Mouse (Mus musculus) heart, adult 9 months (tissue): Measurements from ENCODE around the gene Dnah17.
A peak's percentile ranks its signal among the peaks of the same experiment; 100 is the strongest.

Source experiments
- DNase-seq, 2 experiments: peaks; one replicate each; pipeline ENCODE4 v3.0.0; 2022; ENCODE audit warnings: low spot score in 2 of 2

Dnah17 gene

DNA sequence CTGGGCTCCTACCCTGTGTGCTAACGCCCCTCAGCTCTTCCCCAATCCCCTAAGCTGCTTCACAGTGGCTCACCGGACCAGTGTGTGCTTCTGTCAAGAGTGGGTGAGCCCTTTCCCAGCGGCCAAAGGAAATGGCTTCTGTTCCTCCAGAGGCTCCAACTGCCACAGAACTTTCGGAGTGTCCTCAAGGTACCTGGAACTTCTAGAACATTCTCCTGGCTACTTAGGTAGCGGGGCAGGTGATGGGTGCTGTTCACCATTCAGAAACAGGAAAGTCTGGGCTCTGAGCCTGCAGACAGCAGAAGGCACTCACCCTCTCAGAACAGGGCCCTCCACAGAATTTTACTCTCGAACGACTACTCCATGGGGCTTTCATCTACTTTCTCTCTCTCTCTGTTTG, at the start of gene Dnah17:
TSS of gene Dnah17 (minus strand) at position 101 of the 400 bp plus-strand sequence.
- DNase-seq = no peak

DNA sequence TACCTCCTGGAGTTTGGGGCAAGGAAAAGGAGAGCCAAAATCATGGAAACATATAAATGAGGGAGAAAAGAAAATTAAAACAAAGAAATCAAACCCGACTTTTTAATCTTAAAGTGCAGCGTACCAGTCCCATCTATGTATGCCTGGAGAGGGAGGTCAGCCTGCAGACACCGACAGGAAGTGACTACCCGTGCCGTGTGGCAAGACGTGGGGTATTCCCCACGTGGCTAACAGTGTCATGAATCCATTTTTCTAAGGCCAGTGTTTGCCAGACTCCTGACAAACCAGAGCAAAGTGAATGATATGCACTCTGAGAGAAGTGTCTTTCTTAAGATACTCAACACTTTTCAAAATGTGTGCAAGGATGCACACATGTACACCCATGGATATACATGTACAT, 49.8 kb upstream of the Dnah17 start:
- DNase-seq = no peak

DNA sequence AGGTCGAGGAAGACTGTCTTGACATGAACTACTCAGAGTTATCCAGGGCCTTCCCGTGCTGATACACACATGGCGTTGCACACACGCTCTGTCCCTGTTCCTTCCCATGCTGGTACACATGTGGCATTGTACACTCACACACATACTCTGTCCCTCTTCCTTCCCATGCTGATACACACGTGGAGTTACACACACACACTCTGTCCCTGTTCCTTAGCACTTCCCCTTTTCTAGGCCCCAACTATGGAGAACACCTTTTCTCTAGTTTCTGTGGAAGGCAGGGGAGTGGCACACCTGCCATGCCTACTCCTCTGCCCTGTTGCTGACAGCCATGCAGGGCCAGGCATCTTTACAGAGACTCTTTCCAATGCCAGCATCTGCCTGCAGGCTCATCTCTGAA, 47.8 kb upstream of the Dnah17 start:
- no peak for DNase-seq

DNA sequence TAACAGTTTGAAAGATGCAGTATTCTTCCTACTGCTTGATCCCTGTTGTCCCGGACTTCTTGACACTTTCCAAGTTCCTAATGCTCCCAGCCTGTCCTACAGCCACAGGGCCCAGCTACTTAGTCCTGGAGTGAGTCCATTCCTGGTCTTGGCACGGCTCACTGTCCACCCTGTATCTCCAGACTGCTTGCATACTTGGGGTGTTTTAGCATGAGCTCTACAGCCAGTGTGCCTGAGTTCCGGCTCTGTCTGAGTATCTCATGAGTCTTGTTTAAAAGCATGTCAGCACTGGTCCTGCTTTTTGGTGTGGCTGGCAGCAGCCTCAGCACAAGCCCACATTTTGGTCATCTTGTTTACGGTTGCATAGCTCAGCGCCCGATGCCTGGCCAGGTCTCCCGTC, 44.3 kb upstream of the Dnah17 start:
- DNase-seq = peak; percentile 62 to 64

DNA sequence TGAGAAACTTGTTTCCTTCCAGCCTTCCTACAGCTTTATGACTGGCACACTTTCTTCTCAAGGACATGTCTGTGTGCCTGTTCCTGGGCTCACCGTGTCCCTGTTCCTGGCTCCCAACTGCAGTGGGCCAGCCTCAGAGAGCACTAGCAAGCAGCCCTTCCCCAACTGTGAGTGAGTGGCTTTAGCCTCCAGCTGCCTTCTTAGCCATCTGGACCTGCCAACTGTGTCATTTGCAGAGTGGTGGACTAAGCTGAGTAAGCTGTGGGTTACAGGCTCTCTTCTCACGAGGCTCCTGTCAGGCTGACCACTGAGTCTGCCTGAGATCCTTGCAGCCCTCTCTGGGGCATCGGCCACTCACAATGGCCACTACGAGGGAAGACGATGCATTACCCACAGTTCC, 42.3 kb upstream of the Dnah17 start:
- no peak for DNase-seq

DNA sequence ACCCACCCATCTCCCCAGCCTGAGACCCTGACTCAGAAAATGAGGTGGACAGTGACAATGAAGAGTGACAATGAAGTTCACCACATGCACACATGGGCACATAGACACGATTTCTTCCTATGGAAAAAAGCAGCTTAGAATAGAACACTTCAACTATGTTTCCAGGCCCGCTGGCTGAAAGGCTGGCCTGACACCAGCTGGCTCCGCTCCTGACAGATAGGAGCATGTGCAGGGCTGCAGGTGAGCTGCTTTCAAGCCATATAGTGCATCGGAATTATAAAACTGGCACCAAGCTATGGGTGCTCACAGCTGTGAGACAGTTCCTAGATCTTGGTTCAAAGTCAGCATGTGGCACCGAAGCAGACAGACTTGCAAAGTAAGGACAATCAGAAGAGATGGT, 39.9 kb upstream of the Dnah17 start:
- peak in 1 of 2 experiments; percentile 37 for DNase-seq

DNA sequence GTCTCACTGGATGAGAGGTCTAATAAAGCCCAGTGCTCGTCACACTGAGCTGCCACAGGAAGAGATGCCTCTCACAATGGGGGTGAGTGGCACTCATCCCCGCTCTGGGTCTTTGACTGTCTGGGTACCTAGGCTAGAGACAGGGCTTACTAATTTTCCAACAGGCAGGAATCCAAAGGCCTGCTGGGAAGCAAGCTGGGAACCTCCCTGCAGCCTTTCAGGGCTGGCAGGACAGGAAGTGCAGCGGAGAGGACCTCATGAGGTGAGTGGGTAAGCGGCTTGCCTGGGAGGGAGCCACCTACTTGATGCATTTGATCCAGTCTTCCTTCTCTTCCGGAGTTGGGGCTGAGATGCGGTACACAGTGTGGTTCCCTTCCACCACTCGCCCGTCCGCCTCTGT, 38.3 kb upstream of the Dnah17 start:
- DNase-seq = no peak

DNA sequence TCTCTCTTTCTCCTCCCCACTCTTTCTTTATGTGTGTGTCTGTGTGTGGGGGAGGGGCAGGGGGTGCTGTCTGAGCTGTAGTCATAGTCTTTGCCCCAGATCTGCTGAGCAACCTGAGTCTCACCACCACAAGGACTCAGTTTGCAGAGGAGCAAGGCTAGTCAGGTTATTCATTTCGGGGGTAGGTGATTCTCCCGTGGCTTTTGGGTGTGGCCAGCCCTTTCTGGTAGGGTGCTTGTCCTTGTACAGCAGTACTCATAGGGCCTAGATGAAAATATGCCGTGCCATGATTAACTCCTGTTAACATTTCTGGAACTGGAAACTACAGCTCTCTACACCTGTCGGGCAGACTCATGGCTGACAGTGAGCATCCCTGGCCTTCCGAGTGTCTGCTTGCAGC, 36.2 kb upstream of the Dnah17 start:
- DNase-seq = no peak

DNA sequence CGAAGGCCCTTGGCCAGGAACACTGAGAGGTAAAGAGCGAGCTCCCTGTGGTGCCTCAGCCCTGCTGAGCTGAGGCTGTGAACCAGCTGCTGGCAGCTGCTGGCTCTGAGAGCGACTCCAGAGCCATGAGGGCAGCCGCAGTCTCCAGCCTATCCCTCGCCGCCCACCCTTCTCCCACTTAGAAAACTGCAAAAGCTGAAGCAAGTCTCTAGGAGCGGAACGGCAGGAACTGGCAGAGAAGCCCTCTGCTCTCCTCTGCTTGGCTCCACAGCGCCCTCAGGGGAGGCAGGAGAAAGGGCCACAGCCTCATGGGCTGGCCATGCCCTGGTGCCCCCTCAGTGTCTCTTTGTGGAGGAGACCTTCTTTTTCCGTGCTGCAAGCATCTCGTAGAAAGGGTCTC, 35.2 kb upstream of the Dnah17 start:
- DNase-seq = no peak

DNA sequence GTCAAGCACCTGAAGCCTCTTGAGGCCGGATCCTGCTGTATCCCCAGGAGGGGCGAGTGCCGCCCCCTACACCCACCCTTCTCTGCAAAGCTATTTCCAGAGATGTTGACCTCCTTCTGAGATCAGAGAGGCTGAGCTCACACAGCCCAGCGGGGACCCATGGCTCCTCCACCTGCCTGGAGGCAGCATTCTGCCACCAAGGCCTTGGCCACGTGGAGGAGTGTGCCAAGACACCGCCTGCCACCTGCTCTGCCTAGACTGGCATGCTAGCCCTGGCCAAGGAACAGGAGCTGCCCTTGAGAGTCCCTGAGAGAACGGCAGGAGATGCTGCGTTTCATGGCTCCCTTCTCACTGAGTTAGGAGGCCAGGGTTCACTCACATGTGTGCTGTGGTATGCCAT, 34.1 kb upstream of the Dnah17 start:
- no peak for DNase-seq

DNA sequence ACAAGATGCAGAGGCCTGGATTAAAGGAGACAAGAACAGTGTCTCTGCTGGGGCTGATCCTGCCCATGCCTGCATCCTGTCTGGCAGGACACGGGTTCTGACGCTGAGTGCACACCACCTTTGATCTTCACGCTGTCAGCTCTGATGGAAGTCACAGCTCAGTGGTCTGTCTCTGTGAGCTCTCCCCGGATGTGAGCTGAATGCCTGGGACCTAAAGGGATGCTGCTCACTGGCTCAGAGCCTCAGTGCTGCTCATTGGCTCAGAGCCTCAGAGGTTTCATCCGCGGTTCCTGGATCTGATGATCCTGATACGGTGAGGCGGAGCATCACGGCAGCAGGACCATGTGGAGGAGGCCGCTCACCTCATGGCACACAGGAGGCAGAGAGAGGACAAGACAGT, 31.8 kb upstream of the Dnah17 start:
- no peak for DNase-seq

DNA sequence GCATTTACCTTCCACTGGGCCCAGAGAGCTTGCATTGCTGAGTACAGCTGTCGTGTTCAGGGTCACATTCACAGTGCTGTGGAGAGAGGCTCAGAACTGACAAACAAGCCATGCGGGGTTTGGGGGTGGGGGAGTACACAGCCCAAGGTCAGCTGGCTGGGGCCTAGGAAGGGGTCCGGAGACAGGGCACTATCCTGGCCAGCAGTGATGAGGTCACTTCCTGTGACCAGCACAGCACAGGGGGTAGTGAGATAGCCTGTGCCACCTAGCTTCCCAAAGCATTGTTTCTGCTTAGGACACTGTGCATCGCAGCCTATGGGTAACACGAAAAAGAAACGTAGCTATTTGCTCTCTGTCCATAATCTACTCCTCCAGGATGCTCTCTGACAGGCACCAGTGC, 30.8 kb upstream of the Dnah17 start:
- DNase-seq = no peak

DNA sequence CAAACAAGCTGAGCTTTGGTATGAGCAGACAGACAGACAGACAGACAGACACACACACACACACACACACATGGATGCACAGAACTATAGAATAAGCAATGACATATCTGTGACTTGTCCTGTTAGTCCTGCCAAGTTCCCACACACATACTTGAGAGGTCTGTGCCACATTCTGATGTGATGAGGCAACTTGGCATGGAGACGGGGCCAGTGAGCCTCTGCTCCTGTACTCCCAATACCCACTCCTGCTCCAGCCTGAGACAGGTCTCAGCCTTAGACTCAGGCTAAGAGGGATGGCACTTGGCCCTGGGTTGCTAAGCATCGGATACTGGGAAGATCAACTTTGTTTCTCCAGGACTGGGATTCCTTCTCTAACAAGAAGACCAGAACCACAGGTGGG, 30.3 kb upstream of the Dnah17 start:
- no peak for DNase-seq

DNA sequence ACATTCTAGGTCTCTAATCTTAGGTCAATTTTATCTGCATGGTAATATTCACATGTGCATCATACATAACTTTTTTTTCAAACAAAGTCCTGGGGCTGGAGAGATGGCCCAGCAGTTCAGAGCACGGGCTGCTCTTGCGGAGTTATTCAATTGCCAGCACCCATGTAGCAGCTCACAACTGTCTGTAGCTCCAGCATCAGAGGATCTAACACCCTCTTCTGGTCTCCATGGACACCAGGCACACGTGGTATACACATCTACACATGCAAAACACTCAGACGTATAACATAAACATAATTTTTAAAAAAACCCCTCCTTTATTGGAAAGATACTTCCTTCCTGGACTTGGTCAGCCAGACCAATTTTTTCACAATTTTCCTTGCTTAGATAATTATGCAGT, 28.3 kb upstream of the Dnah17 start:
- no peak for DNase-seq

DNA sequence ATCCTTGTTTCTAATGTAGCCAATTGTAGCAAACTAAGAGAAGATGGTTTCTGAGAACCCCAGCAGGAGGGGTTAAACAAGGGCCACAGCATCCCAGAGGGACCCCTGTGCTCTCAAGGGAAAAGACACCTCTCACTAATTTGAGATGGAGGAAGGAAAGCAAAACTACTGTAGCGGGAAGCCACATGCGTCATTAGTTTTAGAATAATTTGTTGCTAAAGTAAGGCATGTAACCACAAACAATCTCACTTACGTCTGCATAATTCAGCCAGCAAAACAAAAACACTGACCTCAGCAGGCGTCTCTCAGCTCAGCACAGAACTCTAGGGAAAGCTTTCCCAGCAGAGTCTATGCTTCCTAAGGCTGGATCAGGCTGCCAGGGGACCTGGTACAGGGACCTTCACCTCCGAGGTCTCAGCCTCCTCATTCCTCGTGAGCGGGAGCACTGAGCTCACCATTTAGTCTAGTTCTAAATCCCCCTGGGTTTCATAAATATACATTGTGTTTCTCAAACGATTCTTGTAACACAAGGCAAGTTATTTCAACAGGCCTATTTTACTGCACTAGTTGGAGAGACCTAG, 26.1 kb upstream of the Dnah17 start:
- no peak for DNase-seq

DNA sequence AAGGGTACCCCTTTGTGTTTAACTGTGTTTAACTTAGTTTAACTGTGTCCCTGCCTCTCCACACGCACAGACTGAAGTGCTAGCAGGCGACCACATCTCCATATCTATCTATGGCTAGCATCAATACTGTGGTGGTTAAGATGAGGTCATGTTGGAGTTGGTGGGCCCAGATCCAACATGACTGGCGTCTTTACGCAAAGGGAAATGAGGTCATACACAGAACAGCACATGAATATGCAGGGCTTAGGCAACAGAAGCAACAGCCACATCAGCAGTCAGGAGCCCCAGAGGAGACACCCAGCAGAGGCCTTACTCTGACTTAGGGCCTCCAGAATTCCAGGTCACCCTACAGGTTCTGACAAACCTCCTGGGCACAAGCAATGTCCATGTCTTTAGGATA, 22.5 kb upstream of the Dnah17 start:
- DNase-seq = no peak

DNA sequence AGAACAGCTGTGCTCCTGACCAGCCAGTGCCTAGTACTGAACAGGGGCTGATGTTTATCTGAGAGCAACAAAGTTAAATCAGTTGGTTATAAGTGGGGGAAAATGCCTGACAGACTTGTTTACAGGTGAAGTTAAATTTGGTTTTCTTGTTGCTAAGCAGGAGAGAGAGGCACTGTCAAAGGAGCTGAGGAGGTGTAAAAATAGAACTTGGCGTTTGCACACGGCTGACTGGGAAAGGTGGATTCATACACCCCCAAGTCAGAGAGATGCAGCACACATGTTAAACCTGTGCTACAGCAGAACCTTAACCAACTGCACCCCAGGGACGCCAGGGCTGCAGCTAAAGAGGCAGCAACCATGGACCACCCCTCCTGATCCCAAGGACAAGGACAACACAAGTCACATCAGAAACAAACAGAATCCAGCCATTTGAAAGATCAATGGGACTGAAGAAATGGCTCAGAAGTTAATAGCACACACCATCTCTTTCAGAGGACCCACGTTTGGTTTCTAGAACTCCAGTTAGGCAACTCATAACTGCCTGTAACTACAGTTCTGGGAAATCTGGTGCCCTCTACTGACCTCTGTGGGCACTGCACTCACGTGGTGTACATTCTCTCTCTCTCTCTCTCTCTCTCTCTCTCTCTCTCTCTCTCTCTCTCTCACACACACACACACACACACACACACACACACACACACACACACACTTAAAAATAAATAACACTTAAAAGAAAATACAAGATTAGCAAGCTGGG, 21.2 kb upstream of the Dnah17 start:
- DNase-seq = no peak

DNA sequence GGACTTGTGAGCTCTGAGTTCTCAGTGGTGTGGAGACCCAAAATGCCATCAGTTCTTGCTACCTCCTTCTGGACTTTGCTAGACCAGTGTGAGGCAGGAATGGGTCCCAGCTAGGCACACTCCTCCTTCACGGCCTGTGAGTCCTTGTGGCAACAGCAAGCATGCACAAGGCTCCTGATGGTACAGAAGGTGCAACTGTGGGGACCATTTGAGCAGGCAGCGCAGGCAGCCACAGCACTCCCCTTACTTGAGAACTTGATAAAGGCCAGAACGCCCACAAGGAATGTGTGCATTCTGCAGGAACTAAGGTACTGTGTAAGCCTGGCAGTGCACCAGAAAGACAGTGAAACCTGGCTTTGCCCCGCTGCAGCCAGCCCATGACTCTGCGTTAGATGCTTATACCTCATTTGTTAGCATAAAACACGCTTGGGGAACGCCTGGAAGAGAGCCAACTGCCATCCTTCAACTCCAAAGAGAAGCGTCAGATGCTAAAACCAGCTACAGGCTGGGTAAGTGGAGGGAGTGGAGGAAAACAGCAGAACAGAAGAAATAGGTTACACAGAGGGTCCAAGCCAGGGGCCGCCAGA, 19.8 kb upstream of the Dnah17 start:
- DNase-seq = no peak

DNA sequence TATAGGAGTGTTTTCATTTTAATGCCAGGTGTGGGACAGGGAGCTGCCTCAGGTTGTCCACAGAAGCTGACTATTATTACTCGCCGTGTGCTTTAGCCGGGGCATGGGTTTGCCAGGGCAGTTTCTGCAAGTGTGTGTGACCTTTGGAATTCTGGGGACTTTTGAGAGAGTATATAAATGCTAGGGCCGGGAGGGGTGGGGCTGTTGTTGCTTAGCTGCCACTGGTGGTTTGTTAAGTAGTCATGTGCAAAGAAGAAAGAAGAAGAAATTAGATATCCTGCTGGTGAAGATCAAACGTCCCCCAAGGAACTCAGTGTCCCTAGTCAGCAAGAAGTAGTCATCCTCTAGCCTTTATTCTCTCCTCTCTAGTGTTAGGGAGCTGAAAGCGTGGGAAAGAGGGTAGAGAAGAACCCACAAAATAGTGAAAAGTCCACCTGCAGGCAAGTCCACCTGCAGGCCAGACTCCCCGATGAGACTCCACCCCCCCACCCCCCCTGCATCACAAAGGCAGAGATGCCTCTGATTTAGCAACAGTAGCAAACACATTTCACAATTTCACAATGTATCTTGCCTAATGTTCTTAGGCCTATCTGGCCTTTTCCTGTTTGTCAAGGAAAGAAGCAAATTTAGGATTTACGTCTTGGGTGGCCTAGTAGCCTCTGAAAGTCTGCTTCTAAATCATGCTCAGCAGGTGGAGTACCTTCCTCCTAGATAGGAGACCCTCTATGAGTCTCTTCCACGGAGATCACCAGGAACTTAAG, 17.6 kb upstream of the Dnah17 start:
- DNase-seq = no peak

DNA sequence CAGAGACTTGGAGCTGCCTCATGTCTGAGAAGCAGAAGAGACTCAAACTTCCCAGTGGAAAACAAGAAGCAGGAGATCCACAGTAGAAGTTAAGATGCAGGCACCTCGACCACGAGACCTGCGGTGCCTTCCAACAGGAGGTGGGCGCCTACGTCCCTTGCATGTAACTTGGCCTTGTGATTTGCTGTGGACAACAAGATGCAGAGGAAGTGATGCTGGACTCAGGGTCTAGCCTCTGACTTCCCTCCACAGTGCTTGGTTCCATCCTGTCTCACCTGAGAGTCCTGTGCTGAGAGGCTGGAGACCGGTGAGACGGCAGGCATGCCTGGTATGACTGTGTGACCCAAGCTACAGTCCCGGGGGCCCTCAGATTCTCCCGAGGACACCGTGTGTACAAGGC, 16.0 kb upstream of the Dnah17 start:
- DNase-seq = no peak

DNA sequence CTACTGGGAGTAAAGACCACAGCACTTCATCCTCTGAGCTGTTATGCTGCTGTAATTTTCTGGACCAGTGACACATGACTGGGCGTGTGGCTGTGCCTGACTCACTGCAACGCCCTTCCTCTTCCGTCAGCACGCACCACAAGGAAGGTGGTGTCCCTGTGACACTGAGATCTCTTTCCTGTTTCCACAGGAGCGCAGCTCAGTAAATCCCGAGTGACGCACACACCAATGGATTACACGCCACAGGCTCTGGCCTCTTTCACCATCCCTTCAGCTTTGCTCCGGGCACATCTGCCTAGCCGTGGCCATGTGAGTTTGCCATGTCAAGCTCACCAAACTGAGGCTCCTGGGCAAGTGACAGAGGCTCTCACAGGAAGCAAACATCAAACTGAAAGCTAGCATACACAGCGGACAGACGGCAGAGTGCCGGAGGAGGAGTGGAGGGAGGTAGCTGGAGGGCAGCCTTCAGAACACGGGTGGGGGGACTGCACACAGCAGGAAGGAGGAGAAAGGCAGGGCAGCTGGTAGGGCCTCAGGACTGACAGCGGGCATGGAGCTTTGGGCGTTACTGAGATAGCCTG, 15.4 kb upstream of the Dnah17 start:
- peak; percentile 82 to 92 for DNase-seq

DNA sequence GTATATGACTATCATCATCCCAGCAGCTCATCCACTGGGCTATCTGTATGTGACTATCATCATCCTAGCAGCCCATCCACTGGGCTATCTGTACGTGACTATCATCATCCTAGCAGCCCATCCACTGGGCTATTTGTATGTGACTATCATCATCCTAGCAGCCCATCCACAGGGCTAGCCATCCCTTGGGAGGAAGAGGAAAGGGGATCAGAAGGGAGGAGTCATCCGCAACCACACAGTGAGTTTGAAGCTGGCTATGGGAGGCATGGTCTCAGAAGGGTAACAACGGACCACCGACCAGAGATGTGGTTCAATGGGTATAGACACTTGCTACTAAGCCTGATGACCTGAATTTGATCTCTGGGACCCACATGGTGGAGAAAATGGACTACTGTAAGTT, 14.7 kb upstream of the Dnah17 start:
- DNase-seq = peak in 1 of 2 experiments; percentile 36
